Mouse (Mus musculus) T-cell, adult 2 months (primary cell): ENCODE measurements around the gene Tdrd9.

Experiments
- DNase-seq: peaks from one replicate; pipeline ENCODE4 v3.0.0; 2022; ENCODE audit warnings: low spot score

Gene Tdrd9

GRCm38 (mm10) chr12:112107685-112108084 is 136.3 kb downstream of the Tdrd9 start:
- DNase-seq = no peak

DNA sequence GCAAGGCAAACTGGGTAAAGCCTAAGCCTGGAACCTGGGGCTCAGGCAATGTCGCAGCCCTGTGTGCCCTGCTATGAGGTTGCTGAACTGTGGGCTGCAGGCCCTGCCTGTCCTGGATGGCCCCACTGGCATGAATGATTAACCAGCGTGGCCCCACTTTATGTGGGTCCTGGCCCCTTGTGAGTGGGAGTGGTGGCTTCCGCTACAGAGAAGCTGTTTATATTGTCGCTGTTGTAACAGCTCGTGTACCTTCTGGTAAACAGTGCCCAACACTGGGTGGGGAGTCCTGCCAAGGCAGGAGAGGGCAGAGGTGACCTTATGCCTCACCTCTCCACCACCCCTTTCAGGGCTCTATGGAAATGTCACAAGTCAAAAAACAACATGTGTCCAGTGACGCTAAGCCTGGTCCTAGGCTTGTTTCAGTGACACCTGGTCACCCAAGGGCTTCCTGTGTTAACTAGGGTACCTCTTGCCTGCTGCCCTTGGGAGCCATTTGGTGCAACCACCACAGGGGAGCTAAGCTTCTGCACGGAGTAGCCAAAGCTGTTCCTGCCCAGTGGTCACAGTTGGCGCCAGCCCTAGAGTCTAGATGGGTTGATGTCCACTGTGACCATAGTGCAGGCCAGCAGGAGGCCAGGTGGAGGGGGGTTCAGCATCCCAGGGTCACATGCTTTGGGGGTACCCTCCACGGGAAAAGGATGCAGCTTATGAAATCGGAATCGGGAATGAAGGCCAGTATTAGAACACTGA is 137.5 kb downstream of the Tdrd9 start:
- no peak for DNase-seq

DNA sequence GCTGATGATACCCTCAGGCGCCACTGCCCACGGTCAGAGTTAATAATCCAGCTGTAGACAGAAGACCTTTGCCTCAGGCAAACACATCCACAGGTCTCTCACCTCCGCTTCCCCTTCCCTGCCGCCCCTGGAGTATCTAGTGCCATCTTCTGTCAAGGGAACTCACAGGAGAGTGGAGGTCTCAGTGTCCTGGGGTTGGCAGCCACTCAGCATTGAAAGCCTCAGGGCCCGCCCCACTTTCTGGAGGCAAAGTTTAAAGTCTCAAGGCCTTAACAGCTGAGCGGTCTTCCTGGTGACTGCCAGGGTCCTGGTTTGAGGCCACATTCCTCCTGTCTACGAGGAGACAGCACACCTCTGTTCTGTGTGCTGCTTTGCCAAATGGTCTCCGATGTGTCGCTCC is 138.3 kb downstream of the Tdrd9 start:
- DNase-seq = no peak

- DNase-seq = no peak
Measured at GRCm38 (mm10) chr12:112111323-112111722, 140.0 kb downstream of the Tdrd9 start.

DNA sequence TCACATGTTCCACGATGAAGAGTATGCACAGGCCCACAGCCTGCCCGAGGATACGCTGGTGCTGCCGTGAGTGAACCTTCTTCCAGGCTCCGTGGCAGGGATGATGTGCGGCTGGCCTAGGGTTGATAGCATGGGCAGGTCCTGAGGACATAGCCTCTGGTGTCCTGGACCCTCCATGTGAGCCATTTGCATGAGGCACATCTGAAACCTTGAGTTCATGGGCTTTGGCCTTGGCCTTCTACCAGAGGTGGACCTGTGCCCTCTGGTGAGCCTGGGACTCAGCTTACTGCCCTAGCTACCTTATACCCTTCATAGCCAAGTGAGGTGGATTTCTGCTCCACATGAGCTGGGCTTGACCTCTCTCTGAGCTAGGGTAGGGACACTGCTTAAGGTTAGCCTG is 140.9 kb downstream of the Tdrd9 start:
- DNase-seq = no peak

- DNase-seq = no peak
Measured at GRCm38 (mm10) chr12:112112686-112113396, 141.5 kb downstream of the Tdrd9 start.

GRCm38 (mm10) chr12:112113710-112114109 is 142.4 kb downstream of the Tdrd9 start:
- DNase-seq = peak; percentile 48

DNA sequence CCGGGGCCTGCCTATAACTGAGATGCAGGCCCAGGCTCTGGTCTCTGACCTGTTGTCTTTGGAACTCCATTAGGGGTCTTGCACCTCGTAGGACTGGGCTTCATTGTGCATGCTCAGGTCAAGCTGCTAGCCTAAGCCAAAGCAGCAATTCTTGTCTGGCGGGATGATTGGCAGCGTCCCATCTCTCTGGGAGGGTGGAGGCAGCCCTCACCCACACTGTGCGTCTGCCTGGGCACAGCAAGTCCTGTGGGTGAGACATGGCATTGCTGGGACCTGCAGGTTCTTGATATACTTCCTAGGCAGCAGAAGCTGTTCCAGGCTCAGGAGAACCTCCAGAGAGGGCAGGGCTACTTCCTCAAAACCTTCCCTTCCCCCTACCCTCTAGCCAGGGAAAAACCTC is 145.6 kb downstream of the Tdrd9 start:
- DNase-seq = no peak

GRCm38 (mm10) chr12:112117649-112118048 is 146.3 kb downstream of the Tdrd9 start:
- DNase-seq = no peak
